Mouse (Mus musculus): ENCODE data around the gene Ptger3. TPM values are rescaled to one million over a fixed set of nuclear protein-coding genes. Genes with fewer than 3 reads are reported as not detected.

Ptger3 gene
- 3.3 and 3.4 TPM in 2 replicates for polyA plus RNA-seq (2015; fragmentation: Nextera tagmentation; extraction: Ambion mirVana)

DNA sequence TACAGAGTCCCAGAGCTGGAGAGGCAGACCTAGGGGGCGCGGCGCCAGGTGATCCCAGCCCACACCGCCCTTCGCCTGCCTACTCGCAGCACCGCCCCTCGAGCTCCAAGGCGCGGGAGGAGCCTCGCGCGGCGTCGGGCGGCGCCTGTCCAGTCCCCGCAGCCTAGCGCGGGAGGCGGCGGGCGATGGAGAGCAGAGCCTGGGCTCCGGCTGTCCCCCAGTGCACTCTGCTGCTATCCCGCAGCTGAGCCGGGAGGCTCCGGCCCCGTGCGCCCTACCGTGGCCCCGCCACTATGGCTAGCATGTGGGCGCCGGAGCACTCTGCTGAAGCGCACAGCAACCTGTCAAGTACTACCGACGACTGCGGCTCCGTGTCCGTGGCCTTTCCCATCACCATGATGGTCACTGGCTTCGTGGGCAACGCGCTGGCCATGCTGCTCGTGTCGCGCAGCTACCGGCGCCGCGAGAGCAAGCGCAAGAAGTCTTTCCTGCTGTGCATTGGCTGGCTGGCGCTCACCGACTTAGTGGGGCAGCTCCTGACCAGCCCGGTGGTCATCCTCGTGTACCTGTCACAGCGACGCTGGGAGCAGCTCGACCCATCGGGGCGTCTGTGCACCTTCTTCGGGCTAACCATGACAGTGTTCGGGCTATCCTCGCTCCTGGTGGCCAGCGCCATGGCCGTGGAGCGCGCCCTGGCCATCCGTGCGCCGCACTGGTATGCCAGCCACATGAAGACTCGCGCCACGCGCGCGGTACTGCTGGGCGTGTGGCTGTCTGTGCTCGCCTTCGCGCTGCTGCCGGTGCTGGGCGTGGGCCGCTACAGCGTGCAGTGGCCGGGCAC is at the start of gene Ptger3:
Gene Ptger3 (plus strand): TSS at position 168 of the 841 bp plus-strand sequence.
- Histone ChIP-seq H3K27ac (no peak within 1 kb of the TSS), H3K4me1 (replicated peaks) (peaks cover 16% of the 10 kb centered on the region), H3K4me3 (peak within 1 kb of the TSS; percentile 54), H3K27me3 (peaks cover 49% of the 10 kb centered on the region), H3K9ac (peak within 1 kb of the TSS; percentile 65), H3K4me2 (peak within 1 kb of the TSS; percentile 94), H3K9me3 (no peaks in the 10 kb centered on the region), H3K36me3 (no peaks in the 10 kb centered on the region)
- peak; percentile 67 for ATAC-seq (ENCODE audit: low FRiP score)
- 1% methylated on average over 83 of the region's 84 CpGs for WGBS

DNA sequence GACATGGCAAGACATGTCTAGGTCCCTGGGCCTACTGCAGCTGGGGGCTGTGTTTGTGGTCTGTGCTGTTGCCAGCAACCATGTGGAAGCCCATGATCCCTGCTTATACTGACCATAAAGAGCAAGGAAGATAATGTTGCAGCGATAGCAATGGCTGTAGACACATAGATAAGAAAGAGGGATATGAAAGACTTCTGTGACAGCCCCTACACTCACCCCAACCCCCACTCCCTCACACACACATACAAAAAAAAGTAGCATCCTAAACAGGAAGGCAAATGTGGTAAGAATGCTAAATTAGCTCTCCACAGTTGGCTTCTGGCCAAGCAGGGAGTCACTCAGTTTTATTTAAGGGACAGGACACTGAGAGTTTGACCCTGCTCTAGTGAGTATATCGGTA is 48.7 kb upstream of the Ptger3 start:
- Histone ChIP-seq H3K9me3 (no peaks in the 10 kb centered on the region), H3K36me3 (no peaks in the 10 kb centered on the region), H3K27ac (no peak overlapping the region), H3K9ac (no peak overlapping the region), H3K4me1 (replicated peaks) (0 out of 2 replicates have a peak, but pooled peaks cover 4% of the 10 kb centered on the region), H3K4me2 (no peak overlapping the region), H3K27me3 (no peaks in the 10 kb centered on the region), H3K4me3 (no peak overlapping the region)
- WGBS: 72% methylated on average over 2 of the region's 2 CpGs
- ATAC-seq (ENCODE audit: low FRiP score): no peak

DNA sequence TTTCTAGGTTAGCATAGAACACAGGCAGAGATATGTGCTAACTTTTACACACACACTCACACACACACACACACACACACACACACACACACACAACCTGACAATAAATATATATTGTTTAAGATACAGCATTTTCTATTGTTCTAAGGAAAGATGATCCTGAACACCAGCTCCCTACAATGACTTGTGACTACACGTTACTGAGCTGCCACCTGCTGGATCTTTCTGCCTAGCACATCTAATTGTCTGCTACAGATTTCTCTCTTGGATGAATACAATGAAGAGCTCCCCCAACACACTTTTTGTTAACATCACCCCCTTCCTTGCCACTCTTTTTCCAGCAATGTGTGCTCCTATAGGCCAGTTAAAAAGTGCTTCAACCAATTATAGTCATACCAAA is 46.3 kb upstream of the Ptger3 start:
- Histone ChIP-seq H3K36me3 (no peaks in the 10 kb centered on the region), H3K4me3 (no peak overlapping the region), H3K4me1 (replicated peaks) (0 out of 2 replicates have a peak, but pooled peaks cover 4% of the 10 kb centered on the region), H3K27me3 (peaks cover 17% of the 10 kb centered on the region; the same call in 1 of the 2 replicates), H3K4me2 (no peak overlapping the region), H3K9me3 (no peaks in the 10 kb centered on the region), H3K27ac (no peak overlapping the region), H3K9ac (no peak overlapping the region)
- 0% methylated on average over 1 of the region's 1 CpGs for WGBS
- ATAC-seq (ENCODE audit: low FRiP score): peak; percentile 84

DNA sequence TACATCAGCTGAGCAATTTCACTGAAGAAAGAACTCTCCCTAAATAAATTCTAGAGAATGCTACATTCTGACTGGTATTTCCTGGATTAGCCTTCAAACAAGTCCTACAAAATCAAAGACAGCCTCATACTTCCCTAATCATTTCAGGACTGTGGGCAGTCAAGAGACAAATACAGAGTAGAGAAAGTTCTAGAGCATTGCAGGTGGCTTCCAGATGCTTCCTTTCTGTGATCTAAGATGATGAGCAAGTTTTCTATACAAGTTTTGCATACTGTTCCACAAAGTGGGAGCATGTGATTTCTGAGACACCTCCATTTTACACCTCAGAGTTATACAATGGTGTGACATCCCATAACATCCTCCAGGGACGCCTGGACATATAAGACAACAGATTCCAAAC is 42.9 kb upstream of the Ptger3 start:
- Histone ChIP-seq H3K27me3 (peaks cover 36% of the 10 kb centered on the region), H3K9ac (no peak overlapping the region), H3K9me3 (no peaks in the 10 kb centered on the region), H3K4me2 (no peak overlapping the region), H3K36me3 (no peaks in the 10 kb centered on the region), H3K27ac (no peak overlapping the region), H3K4me1 (replicated peaks) (no peaks in the 10 kb centered on the region), H3K4me3 (no peak overlapping the region)
- ATAC-seq (ENCODE audit: low FRiP score): no peak
- WGBS: 38% methylated on average over 1 of the region's 1 CpGs

DNA sequence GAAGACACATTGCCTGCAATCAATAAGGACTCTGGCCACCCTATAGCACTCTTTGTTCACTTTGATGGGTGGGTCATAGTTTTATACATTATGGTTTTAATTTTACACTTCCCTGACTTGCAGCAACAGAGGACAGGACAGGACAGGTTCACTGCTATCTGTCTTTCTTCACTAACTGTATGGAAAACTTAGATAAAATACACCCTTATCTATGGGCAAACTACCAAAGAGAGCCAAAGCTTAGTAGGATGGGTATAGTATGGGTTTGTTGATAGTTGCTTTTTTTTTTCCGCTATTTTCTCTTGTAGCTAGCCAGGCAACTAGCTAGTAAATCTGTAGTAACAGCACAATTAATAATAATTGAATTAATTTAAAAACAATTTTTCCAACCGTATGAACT is 35.1 kb upstream of the Ptger3 start:
- no peak for ATAC-seq (ENCODE audit: low FRiP score)
- H3K4me2 ChIP-seq: no peak overlapping the region
- H3K27ac ChIP-seq: no peak overlapping the region
- H3K9me3 ChIP-seq: no peaks in the 10 kb centered on the region
- H3K36me3 ChIP-seq: no peaks in the 10 kb centered on the region
- H3K4me1 ChIP-seq (replicated peaks): peaks cover 14% of the 10 kb centered on the region
- H3K27me3 ChIP-seq: peaks cover 54% of the 10 kb centered on the region
- H3K4me3 ChIP-seq: no peak overlapping the region
- no peak overlapping the region for H3K9ac ChIP-seq
- WGBS: 87% methylated on average over 2 of the region's 2 CpGs

DNA sequence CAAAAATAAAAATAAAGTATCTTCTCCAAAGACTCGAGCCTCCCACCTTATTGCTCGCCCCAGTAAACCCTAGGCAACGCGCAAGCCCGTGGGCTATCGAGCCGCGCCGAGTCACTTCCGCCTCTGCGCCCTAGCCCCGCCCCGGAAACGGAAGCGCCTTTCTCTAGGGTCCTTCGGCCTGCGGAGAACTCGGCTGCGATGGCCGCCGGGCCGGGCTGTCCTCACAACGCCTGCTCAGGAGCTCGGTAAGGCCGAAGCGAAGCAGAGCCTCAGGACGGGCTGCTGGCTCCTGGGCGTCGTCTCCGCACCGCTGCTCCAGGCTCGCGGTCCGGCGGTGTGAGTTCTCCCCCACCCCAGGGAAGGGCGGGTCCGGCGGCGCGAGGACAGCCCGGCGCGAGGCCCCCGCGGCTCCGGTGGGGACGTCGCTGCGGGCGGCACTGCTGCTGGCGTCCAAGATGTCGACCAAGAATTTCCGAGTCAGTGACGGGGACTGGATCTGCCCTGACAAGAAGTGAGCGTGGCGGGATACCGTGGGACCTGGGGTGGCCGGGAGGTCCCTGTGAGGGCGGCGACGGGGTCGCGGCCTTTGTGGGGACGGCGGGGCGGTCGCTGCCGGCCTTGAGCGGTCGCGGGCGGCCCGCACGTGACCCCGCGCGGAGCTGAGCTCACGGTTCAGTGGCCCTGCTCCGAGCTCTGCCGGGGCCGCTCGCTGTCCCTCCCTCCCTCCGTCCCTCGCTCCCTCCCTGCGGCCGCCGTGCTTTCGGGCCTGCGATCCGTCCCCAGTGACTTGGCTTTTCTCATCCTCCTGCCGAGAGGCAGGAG is 32.5 kb upstream of the Ptger3 start, which contains the start of gene Zranb2:
Gene Zranb2 (plus strand): TSS at position 197 of the 822 bp plus-strand sequence.
- Histone ChIP-seq H3K4me1 (replicated peaks) (peaks cover 15% of the 10 kb centered on the region), H3K27me3 (peaks cover 37% of the 10 kb centered on the region), H3K9me3 (no peaks in the 10 kb centered on the region), H3K4me3 (peak within 1 kb of the TSS; percentile 87), H3K36me3 (peaks cover 13% of the 10 kb centered on the region), H3K27ac (peak within 1 kb of the TSS; percentile 95), H3K9ac (peak within 1 kb of the TSS; percentile 93), H3K4me2 (peak within 1 kb of the TSS; percentile 77)
- ATAC-seq (ENCODE audit: low FRiP score): peak; percentile 97
- WGBS: under 1% methylated on average over 80 of the region's 91 CpGs

DNA sequence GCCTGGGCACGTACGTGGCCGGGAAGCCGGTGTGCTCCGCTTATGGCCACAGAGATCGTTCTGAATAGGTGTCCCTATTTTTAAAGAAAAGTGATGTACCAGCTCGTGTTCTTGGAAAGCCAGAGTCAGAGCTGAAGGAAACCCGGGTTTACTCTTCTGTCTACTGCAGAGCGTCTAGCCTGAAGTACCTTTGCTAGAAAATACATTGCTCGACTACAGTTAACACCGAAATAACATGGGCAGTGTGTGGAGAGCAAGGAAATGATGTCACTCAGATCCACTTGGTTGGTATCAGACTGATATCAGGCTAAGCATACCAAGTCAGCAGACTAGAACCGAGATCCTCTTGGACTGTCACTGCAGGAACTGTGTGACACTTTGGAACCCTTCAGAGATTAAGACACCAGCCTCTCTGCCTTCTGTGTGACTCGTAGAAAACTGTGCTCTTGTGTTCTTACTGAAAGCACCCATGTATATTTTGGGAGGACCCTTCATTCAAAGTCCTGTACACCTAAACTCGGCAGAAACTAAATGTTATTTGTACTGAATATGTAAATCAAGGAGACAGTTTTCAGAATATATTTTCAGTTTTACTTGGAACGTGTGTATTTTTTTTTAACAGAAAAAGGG is 31.8 kb upstream of the Ptger3 start:
- Histone ChIP-seq H3K36me3 (peaks cover 19% of the 10 kb centered on the region), H3K9me3 (no peaks in the 10 kb centered on the region), H3K9ac (peak overlapping the region; percentile 93), H3K27me3 (peaks cover 30% of the 10 kb centered on the region), H3K4me3 (peak overlapping the region; percentile 87), H3K4me2 (peak overlapping the region; percentile 77), H3K4me1 (replicated peaks) (peaks cover 15% of the 10 kb centered on the region), H3K27ac (peak overlapping the region; percentile 95)
- ATAC-seq (ENCODE audit: low FRiP score): peak; percentile 43
- 4% methylated on average over 15 of the region's 15 CpGs for WGBS

DNA sequence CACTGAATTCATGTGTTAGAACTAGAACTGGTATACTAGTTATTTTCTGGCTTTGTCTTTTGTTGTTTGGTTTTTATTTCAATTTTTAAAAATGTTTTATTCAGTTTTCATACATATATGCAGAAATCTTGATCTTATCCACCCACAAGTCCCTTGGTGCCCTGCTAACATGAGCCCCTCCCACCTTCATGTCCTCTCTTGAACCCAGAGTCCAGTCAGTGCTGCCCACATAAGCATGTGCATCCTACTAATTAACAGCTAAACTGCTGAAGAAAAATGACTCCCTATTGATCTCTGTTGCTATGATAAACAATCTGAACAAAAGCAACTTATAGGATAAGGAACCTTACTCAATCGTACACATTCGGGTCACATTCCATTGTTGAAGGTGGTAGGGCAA is 17.4 kb upstream of the Ptger3 start:
- no peak overlapping the region for H3K9ac ChIP-seq
- H3K27me3 ChIP-seq: no peaks in the 10 kb centered on the region
- no peak for ATAC-seq (ENCODE audit: low FRiP score)
- H3K36me3 ChIP-seq: peaks cover 50% of the 10 kb centered on the region
- H3K27ac ChIP-seq: no peak overlapping the region
- WGBS: 96% methylated on average over 2 of the region's 2 CpGs
- no peak overlapping the region for H3K4me2 ChIP-seq
- H3K4me1 ChIP-seq (replicated peaks): no peaks in the 10 kb centered on the region
- H3K4me3 ChIP-seq: no peak overlapping the region
- H3K9me3 ChIP-seq: no peaks in the 10 kb centered on the region

DNA sequence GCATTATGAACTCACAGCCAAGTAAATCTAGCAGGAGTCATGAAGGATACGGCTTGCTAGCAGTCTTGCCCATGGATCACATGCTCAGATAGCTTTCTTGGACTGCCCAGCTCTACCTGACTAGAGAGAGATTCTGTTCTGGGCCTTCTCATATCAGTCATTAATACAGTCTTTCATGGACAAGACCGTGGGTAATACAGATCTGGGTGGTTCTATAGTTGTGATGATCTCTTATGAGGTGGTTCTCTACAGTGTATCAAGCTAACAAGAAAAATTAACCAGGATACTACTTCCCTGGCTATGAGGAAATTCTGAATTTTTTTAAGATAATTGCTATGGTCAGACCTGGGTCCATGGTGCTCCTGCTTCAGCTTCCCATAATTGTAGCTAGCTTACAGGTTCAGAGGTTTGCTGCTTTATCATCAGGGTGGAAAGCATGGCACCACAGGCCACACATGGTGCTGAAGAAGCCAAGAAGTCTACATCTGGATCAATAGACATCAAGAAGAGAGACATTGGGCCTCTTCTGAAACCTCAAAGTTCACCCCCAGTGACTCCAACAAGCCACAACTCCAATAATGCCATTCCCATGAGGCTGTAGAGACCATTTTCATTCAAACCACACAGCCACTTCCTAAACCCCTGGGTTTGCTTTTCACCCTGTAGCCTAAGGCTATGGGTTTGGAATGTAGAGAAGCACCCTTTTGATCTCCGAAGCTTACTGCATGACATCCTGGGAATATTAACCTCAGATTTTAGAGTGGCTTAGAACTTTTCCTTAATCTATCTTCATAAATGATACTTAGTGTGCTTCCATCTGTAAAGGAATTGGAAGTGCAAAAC is 16.7 kb upstream of the Ptger3 start:
- no peaks in the 10 kb centered on the region for H3K4me1 ChIP-seq (replicated peaks)
- H3K36me3 ChIP-seq: peaks cover 45% of the 10 kb centered on the region
- 98% methylated on average over 3 of the region's 3 CpGs for WGBS
- ATAC-seq (ENCODE audit: low FRiP score): no peak
- no peak overlapping the region for H3K4me3 ChIP-seq
- H3K27me3 ChIP-seq: no peaks in the 10 kb centered on the region
- no peak overlapping the region for H3K27ac ChIP-seq
- H3K4me2 ChIP-seq: no peak overlapping the region
- H3K9me3 ChIP-seq: no peaks in the 10 kb centered on the region
- no peak overlapping the region for H3K9ac ChIP-seq

DNA sequence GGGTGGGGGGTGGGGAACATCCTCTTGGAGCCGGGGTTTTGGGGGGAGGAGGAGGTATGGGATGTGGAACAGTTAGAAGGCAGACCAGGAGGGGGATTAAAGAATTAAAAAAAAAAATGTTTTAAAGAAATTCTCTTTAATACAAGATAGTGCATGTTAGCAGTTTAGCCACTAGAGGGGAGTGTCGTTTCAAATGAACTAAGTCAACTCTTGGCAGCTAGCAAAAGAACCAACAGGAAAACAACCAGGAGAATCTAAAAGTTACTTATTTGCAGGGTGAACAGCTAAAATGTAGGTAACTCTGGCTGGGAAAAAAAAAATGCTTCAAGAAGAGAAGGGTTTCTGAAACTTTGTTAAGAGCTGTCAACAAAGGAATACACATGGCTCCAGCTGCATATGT is 1.5 kb upstream of the Ptger3 start:
- Histone ChIP-seq H3K9me3 (no peaks in the 10 kb centered on the region), H3K36me3 (no peaks in the 10 kb centered on the region), H3K27ac (no peak overlapping the region), H3K4me3 (no peak overlapping the region), H3K4me2 (no peak overlapping the region), H3K4me1 (replicated peaks) (peaks cover 16% of the 10 kb centered on the region), H3K9ac (no peak overlapping the region), H3K27me3 (peaks cover 43% of the 10 kb centered on the region)
- no peak for ATAC-seq (ENCODE audit: low FRiP score)
- WGBS: 10% methylated on average over 2 of the region's 2 CpGs

DNA sequence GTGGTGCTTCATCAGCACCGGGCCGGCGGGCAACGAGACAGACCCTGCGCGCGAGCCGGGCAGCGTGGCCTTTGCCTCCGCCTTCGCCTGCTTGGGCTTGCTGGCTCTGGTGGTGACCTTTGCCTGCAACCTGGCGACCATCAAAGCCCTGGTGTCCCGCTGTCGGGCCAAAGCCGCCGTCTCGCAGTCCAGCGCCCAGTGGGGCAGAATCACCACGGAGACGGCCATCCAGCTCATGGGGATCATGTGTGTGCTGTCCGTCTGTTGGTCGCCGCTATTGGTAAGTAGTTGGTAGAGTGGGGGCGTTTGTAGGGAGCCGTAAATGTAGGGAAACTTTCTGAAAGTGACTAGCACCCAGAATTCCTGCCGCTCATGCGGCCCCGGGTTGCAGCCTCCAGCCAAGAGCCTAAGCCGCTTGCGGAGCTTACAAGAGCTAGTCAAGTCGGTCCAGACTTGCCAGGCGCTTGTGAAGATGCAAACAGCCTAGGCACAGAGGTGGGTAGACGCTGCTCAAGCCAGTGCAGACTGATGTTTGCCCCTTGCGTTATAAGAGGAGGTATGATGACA is 957 bp downstream of the Ptger3 start:
- H3K36me3 ChIP-seq: no peaks in the 10 kb centered on the region
- peak overlapping the region; percentile 54 for H3K4me3 ChIP-seq
- WGBS: 3% methylated on average over 34 of the region's 34 CpGs
- H3K4me2 ChIP-seq: peak overlapping the region; percentile 94
- H3K27ac ChIP-seq: no peak overlapping the region
- H3K27me3 ChIP-seq: peaks cover 49% of the 10 kb centered on the region
- H3K9me3 ChIP-seq: no peaks in the 10 kb centered on the region
- peak overlapping the region; percentile 65 for H3K9ac ChIP-seq
- ATAC-seq (ENCODE audit: low FRiP score): no peak
- H3K4me1 ChIP-seq (replicated peaks): peaks cover 16% of the 10 kb centered on the region
